Mouse (Mus musculus) spleen, postnatal 4 days (tissue): ENCODE data around the gene Manbal.

ENCODE experiments used
- DNase-seq, 2 experiments: peaks; one replicate each; pipeline ENCODE4 v3.0.0; 2022; ENCODE audit warnings: low spot score in 2 of 2

Manbal gene

DNA sequence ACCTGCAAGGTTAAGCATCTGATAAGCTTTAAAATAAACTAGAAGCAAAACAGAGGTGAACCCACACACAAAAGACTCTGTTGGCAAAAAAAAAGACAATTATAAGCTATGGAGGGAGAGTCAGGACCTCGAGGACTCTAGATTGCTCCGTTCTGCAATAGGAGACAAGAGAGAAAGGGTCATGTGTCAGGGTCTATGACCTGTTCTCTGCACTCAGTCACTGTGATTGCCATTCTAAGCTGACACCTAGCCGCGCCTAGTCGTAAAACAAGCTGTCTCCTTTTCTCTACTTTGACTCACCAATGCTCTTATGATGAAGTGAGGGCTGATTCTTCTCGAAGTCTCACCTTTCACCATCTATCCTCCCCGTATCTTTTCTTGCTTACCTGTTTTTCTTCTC lies 45.1 kb downstream of the Manbal start:
- no peak for DNase-seq

DNA sequence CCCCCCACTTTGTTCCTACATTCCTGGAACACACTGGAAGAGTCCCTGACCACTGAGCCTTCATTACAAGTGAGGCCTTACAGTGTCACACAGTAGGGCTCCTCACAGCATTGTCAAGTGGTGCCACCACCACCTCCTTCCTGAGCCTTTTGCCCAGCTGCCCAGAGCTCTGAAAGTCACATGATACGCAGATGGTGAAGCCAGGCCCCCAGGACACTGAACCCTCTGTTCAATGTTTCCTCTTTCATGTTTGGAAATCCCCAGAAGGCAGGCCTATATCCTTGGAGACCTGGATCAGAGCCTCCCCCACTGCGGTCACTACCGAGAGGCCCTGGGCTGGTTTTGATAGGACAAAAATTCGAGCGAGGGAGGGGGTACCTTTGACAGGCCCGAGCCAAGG lies 49.8 kb downstream of the Manbal start:
- no peak for DNase-seq

DNA sequence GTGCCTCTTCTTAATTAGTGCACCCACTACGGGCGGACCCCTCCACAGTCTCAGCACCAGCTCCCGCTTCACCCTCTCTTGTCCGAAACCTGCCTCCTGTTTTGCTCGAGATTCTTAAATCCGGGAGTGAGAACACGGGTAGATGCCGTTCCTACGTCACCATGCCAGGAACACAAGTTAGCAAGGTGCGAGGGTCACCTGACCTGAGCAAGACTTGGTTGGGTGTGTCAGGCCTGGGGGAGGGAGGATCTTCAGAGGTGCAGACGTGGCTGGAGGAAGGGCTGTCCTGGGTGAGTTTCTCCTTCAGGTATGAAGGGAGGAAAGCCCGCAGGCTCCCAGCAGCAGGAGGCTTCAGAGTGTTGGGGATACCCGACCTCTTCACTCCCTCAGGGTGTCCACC lies 50.8 kb downstream of the Manbal start, which contains the start of gene Src:
TSS of gene Src (plus strand) at position 239 of the 400 bp plus-strand sequence.
- DNase-seq: no peak

DNA sequence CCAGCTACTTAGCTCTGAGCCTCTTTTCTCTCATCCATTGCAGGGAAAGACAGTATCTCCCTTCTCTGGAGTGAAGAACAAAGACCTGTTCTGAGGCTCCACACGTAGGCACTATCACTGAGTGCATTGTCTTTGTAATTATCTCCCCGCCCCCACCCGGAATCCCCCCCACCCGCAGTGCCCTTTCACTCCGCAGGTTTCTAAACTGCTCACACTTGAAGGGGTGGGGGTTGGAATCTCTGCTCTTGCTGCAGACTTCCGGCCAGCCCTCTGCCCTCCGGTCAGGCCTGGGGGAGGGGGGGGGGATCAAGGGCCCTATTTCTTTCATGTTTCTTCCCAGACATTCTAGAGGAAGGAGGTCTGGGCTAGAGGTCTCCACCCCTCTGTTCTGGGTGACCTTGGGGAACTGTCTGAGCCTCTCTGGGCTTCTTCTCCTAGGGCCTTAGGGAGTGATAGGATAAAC lies 51.2 kb downstream of the Manbal start:
- no peak for DNase-seq

DNA sequence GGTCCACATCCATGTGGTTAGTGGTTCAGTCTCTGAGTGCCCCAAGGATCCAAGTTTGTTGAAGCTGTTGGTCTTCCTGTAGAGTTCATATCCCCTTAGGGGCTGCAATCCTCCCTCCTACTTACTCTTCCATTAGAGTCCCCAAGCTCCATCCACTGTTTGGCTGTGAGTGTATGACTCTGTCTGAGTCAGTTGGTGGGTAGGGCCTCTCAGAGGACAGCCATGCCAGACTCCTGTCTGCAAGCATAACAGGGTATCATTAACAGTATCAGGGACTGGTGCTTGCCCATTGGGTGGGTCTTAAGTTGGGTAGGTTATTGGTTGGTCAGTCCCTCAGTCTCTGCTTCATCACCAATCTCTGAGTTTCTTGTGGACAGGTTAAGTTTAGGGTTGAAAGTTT lies 52.1 kb downstream of the Manbal start:
- DNase-seq: no peak

DNA sequence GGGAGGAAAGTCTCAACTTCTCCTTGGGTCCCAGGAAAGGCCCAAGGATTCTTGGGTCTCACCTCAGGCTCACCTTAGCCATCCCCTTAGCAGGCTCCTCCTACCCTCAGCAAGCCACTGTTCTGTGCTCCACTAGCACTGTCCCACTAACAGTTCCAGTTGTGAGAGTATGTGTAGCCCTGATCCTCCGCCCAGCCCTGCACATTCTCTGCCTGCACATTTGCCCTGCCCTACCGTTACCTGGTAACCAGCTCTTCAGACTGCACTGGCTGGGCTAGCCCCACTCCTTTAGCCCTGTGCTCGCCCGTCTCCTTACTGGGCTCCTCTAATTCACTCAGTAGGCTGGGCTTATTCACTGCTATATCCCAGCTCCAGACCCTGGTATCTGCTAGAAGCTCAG lies 53.0 kb downstream of the Manbal start:
- no peak for DNase-seq

DNA sequence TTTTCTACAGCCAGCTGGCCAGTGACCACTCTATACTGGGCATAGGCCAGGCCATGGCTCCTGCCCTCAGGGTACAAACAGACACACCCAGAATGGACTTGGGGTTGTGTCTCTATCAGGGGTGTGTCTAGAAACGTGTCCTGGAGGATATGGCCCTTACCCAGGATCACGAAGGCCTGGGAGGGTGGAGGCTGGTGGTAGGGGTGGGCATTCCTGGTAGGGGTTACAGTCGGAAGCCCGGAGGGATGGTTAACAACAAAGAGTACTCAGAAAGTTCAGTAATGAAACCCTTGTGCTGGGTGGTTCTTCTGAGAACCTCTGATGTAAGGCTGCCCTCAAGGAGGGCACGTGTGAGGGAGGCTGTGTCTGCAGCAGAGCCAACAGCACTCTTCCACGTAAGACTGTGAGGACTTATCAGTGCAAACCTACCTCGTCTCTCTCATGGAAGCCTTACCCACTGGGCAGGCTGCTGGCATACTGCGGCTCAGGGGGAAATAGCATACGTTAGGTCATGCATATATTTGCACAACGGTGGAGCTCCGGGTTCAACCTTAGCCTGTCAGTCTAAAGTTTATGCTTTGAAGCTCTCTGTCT lies 54.8 kb downstream of the Manbal start:
- no peak for DNase-seq

DNA sequence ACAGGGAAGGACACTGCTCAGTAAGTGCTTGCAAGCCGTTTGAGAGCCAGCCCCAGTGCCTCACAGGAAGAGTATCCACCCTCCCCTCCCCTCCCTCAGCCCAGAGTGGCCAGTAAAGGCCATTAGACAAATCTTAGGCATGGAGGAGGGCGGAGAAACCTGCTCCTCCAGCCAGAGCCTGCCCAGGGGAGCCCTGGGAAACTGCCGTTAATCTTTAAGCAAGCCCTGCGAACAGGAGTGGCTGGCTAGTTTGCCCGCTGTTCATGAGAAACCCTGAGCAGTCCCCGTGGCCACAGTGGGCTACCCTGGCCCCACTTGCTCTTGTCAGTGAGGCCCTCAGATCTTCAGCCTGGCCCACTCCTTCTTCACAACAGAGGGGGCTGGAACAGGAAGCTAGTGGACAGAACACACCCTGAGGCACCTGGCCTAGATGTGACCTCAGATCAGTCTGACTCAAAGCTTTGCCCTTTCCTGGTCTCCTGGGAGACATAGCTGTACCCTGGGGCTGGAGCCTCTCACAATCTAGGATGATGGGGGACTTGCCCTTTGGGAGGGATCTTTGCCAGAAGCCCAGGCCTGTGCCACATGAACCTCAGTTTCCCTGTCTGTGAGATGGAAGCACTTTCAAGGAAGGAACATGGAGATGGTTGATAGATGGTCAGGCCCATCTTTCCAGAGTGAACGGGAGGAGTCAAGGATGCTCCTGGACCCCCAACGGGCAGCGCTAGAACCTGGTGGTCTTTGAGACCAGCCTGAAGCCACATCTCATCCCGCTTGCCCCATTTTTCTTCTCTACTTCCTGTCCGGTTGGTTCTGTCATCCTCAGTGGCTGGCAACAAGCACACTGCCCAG lies 55.7 kb downstream of the Manbal start:
- no peak for DNase-seq

DNA sequence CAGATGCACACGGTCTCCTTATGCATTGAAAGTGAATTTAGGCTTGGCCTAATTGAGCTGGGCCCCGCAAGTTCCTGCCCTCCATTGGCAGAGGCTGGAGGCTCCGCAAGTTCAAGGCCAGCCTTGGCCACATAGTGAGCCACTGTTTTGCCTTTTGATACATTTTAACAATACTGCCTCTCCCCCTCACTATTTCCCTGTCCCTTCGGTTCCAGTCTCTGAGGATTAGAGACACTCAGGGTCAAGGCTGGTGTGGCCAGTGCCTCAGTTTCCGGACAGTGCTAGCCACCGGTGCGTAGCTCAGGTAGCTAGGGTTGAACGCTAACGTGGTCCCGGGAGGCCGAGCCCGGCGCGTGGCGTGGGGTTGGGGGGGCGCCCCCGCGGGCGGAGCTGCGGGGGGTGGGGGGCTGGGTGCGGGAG lies 56.3 kb downstream of the Manbal start:
- DNase-seq: no peak

DNA sequence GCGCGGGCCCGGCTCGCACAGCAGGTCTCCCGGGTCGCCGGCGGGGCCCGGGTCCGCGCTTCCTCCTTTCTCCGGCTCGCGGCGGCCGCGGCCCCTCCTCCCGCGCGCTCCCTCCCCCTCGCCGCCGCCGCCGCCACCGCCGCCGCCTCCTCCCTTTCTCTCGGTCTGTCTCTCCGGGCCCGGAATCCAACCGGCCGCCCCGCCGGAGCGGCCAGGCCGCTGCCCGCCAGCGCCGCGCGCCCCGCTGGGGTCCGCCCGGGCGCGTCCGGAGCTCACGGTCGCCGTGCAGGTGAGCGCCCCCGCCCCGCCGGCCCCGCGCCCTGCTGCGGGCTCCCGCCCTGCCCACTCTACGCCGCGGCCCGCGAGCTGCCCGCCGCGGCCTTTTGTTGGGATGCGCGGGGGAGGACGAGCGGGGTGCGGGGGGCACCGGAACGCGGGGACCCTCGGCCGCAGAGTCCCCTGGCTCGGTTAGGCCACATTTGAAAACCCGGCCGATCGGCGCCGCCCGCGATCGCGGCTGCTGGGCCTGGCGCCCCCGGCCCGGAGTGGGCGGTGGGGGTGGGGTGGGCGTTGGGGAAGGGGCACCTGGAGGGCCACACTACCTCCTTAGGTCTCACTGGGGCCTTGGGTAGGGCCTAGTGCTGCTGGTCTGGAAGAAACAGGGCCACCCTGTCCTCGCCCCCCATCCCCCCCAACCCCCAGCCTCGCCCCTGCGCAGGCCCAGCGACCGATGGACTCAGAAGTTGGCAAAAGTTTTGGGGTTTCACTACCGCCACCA lies 56.9 kb downstream of the Manbal start:
- DNase-seq: no peak

DNA sequence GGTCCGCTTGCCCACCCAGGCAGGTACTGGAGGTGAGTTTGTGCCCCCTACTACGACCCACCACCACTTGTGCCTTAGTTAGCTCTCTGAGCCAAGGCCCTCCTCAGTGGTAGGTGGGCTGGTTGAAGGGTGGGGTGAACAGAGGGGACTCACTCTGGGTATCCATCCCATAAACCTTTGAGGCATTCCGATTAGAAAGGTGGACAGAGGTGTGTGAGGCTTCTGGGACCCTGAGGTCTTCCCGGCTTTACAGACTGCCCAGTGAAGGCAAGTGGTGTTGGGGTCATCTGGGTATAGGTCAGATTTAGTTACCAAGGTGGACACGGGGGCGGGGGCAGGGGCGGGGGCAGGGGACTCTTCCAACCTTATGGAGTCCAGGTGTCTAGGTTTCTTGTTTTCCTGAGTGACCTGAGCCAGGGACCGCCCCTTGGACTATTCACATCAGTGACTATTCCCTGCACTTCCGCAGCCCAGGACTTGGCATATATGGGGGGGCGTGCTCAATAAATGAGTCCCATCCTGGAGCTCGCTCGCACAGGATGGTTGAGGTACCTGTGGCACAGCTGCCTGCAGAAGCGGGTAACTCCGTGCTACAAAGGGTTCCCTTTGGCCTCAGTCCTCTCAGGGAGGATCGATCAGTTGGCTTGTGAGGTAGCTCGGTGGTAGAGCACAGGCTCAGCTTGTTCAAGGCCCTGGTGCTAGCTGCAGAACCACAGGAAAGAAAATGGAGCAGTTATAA lies 57.7 kb downstream of the Manbal start:
- no peak for DNase-seq

DNA sequence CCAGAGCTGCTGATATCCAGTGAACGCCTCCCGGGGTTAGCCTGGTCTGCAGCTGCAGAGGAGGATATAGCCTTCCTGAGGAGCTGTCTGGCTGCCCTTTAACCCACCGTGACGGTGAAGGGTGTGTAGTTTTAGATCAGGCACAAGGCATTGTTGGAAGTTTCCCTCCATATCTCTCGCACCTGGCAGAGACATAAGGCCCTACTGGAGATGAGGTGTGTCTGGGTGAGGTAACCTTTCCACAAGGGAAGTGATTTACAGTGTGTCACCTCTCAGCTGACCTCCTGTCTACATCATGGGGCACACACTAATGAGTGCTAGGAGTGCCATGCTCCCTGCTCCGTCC lies 58.2 kb downstream of the Manbal start:
- no peak for DNase-seq

DNA sequence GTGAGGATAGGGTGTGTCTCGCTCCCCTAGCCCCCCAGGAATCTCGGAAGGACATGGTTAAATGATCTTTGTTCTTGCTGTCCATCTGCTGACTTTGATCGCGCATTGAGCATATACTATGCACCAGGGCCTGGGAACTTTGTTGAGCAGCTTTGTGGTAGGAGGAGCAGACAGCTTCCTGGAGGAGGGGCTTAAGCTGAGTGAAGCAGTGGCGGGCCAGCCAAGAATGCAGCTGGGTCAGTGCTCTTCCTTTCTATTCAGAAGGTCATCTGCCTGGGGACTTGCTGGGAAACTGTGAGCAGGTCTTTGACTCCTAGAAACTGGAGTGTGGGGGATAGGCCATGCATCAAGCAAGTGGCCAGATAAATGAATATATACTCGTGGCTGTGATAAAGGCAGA lies 58.8 kb downstream of the Manbal start:
- DNase-seq: no peak

DNA sequence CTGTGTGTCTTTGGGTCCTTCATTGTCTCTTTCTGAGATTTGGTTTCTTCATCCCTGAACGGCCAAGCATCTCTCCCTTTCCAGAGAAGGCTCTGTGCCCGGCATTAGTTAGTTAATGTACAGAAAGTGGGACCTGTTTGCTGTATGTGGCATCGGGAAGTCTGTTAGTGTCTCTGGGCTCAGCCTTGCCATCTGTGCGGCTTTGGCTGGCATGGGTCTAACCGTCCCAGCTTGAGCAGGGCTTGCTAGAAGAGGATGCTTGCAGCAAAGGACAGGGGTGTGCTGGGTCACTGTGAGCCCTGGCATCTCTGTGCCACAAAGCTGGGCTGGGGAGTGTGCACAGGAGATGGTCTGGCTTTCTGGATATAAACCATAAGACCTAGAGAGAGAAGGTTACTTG lies 59.8 kb downstream of the Manbal start:
- DNase-seq: no peak

DNA sequence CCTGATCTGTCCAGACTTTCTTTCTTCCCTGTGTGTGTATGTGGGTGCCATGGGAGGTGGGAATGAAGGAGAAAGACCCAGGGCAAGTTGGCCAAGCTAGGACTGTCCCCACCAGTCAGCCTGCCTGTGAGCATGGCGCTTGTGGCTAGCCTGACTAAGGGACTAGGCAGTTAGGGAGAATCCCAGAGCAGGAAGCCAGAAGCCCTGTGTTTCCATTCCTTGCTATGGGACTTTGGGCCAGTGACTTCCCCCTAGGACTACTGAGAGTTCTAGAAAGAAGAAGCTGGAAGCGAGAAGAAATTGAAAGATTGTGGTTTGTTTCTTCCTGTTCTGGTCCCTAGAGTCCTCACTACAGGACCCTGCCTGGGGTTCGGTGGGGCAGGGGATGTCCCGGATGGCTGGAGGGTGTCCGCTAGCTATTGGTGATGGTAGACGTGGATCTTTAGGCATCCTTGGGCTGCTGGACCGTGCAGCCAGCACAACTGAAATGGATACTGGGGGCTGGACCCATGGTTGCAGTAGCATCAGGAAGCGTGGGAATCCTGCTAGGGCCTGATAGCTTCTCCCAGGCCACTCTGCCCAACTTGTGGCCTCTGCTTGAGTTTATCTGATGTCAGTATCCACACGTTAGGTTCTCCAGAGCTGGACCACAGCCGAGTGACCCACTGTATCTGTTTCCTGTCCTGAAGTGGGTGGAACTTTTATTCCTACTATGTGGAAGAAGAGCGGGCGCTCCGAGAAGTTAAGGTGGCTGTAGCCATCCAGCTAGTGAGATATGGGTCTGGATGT lies 61.2 kb downstream of the Manbal start:
- DNase-seq: no peak

DNA sequence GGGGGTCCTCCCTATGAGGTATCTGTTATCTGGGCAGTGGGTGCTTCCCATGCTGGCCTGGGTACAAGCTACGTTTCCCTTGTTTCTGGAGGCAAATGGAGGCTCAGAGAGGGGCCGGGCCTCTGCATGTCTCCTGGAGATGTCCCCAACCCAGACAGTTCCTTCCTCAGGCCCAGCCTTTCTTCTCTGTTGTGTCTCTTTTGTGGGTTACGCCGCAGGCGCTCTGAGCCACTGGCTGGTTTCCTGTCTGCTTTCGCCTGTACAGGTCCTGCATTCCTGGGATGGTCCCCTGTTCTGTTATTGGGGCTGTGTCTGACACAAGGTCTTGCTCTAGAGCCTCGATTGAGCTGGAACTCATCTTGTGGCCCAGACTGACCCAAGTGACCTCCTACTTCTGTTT lies 62.3 kb downstream of the Manbal start:
- no peak for DNase-seq

DNA sequence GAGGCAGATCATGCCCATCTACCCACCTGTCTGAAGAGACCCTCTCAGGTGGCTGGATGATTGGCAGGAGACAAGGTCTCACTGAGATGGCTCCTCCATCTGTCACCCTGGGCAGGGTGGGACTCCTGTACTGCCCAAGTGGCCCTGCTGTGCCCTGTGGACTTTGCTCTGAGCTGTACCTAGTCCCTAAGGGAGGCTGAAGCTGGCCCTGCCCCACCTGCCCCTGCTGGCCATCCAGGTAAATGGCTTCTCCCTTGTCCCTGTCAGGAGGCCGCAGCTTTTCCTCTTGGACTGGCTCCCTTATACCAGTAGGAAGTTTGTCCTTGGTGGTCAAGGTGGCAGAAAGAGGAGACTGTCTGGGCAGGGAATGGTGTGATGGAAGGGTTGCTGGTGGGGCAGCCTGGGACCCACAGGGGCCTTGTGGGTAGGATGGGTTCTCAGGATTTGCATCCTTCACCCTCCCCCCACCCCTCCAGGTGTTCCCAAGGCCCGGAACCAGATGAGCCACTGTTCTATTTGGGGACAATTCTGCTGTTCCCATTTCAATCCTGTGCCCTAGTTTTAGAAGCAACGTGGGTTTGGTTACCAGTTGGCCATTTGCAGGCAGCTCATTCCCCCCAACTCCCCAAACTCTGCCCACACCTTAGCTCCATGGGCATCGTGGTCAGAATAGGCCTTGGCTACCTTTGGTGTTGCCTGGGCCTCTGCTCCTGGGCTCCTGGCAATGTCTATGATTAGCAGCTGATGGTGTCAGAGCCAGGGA lies 63.5 kb downstream of the Manbal start:
- no peak for DNase-seq

DNA sequence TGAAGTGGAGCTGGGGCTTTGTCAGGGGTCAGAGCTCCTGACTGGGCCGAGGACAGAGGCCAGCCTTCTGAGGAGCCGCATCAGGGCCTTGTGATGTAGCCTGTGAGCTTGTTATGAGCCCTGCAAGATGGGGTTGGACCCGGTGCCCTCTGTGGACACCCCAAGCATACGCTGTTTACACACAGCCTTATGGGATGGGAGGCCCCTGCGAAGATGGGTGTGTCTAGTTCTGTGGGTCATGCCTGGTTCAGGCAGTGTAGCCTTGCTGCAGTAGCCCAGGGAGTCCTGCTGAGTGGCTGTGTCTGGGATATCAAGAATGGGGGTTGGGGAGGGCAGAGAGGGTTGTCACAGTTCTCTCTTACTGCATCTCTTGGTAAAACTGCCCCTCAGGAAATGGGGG lies 64.5 kb downstream of the Manbal start:
- no peak for DNase-seq

DNA sequence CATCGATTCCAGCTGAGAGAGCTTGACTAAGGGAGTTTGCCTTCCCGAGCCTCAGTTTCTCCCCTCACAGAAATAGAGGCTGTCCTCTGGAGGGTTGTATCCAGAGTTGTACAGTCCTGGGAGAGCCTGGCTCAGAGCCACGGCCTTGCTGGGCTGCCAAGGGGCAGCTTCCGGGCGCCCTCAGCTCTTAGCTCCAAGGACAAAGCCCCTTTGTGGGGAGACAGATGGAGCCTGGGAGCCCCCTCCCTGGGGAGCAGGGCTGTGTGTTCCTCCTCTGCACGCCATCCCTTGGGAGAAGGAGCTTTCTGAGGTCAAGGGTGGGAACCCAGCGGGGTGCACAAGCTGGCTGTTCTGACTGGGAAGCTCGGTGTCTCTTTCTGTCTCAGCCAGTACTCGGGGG lies 65.1 kb downstream of the Manbal start:
- no peak for DNase-seq

DNA sequence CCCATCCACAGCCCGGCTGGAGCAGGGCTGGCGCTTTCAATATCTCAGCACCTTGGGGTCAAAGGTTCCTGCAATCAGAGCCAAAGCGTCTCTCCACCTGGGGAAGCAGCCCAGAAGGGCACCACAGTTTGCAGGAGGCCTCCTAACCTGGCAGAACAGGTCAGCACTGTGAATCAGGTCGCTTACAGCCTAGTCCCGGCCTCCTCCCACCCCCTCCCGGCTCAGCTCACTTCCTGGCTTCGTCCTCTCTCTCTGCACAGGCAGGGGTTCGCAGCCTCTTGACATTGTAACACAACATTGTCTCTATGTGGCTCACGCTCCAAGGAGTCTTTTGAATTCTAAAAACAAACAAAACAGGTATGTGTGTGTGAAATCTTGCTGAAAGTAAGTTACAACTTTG lies 66.6 kb downstream of the Manbal start:
- no peak for DNase-seq
